Mouse (Mus musculus): ENCODE results near the gene Dnah6. TPM values are rescaled to one million over a fixed set of nuclear protein-coding genes. Genes with fewer than 3 reads are reported as not detected.
A peak's percentile ranks its signal among the peaks of the same experiment; 100 is the strongest.

Gene Dnah6
- total RNA-seq, 2 experiments from 2014 or later: 0.41 to 0.58 TPM

- no peak overlapping the region for H3K4me3 ChIP-seq
- intact Hi-C loops (cut with DNase I): no loop called here
- DNase-seq (ENCODE audit: extremely low spot score in 1 of 2, low spot score in 2 of 2): no peak
- no peak overlapping the region for H3K27ac ChIP-seq
- no peak for TF ChIP-seq CTCF (IDR thresholded peaks at IDR 0.05)
Measured at GRCm38 (mm10) chr6:73012931-73013330, 208.5 kb downstream of the Dnah6 start.

GRCm38 (mm10) chr6:73011827-73012226 lies 209.6 kb downstream of the Dnah6 start:
- no peak overlapping the region for H3K4me3 ChIP-seq
- H3K27ac ChIP-seq: no peak overlapping the region
- no peak for DNase-seq (ENCODE audit: extremely low spot score in 1 of 2, low spot score in 2 of 2)
- no peak for TF ChIP-seq CTCF (IDR thresholded peaks at IDR 0.05)
- intact Hi-C loops (cut with DNase I): no loop called here

- no peak overlapping the region for H3K4me3 ChIP-seq
- intact Hi-C loops (cut with DNase I): loop anchor here (1.0 kb wide), 1 partner anchor 70 kb away; no protein-coding TSS in a partner anchor
- H3K27ac ChIP-seq: no peak overlapping the region
Measured at GRCm38 (mm10) chr6:73010073-73010472, 211.4 kb downstream of the Dnah6 start.

GRCm38 (mm10) chr6:73003601-73004000 lies 217.8 kb downstream of the Dnah6 start:
- no peak for DNase-seq (ENCODE audit: extremely low spot score in 1 of 2, low spot score in 2 of 2)
- Histone ChIP-seq H3K4me3 (no peak overlapping the region), H3K27ac (no peak overlapping the region)
- intact Hi-C loops (cut with DNase I): no loop called here
- TF ChIP-seq CTCF (IDR thresholded peaks at IDR 0.05): no peak

More at GRCm38 (mm10) chr6:73010073-73010472, 211.4 kb downstream of the Dnah6 start:
- peak; percentile 72 for TF ChIP-seq CTCF (IDR thresholded peaks at IDR 0.05)
- DNase-seq (ENCODE audit: extremely low spot score in 1 of 2, low spot score in 2 of 2): peak; percentile 39 to 61

- intact Hi-C loops (cut with DNase I): no loop called here
- no peak for TF ChIP-seq CTCF (IDR thresholded peaks at IDR 0.05)
- Histone ChIP-seq H3K4me3 (no peak overlapping the region), H3K27ac (no peak overlapping the region)
- DNase-seq (ENCODE audit: extremely low spot score in 1 of 2, low spot score in 2 of 2): no peak
Measured at GRCm38 (mm10) chr6:73002391-73002790, 219.1 kb downstream of the Dnah6 start.

GRCm38 (mm10) chr6:72998809-72999208 lies 222.6 kb downstream of the Dnah6 start:
- DNase-seq (ENCODE audit: extremely low spot score in 1 of 2, low spot score in 2 of 2): no peak
- Histone ChIP-seq H3K27ac (no peak overlapping the region), H3K4me3 (no peak overlapping the region)
- intact Hi-C loops (cut with DNase I): no loop called here
- TF ChIP-seq CTCF (IDR thresholded peaks at IDR 0.05): no peak

GRCm38 (mm10) chr6:72993688-72994082 lies 227.8 kb downstream of the Dnah6 start:
- no peak for TF ChIP-seq CTCF (IDR thresholded peaks at IDR 0.05)
- intact Hi-C loops (cut with DNase I): no loop called here
- DNase-seq (ENCODE audit: extremely low spot score in 1 of 2, low spot score in 2 of 2): no peak
- H3K4me3 ChIP-seq: no peak overlapping the region
- no peak overlapping the region for H3K27ac ChIP-seq

GRCm38 (mm10) chr6:72993054-72993687 lies 228.3 kb downstream of the Dnah6 start:
- intact Hi-C loops (cut with DNase I): no loop called here
- no peak overlapping the region for H3K4me3 ChIP-seq
- TF ChIP-seq CTCF (IDR thresholded peaks at IDR 0.05): no peak
- no peak for DNase-seq (ENCODE audit: extremely low spot score in 1 of 2, low spot score in 2 of 2)
- H3K27ac ChIP-seq: no peak overlapping the region

- H3K27ac ChIP-seq: no peak overlapping the region
- H3K4me3 ChIP-seq: no peak overlapping the region
- intact Hi-C loops (cut with DNase I): no loop called here
- no peak for DNase-seq (ENCODE audit: extremely low spot score in 1 of 2, low spot score in 2 of 2)
- TF ChIP-seq CTCF (IDR thresholded peaks at IDR 0.05): no peak
Measured at GRCm38 (mm10) chr6:72990206-72990605, 231.2 kb downstream of the Dnah6 start.

- no peak for DNase-seq (ENCODE audit: extremely low spot score in 1 of 2, low spot score in 2 of 2)
- no peak for TF ChIP-seq CTCF (IDR thresholded peaks at IDR 0.05)
- H3K4me3 ChIP-seq: no peak overlapping the region
- no peak overlapping the region for H3K27ac ChIP-seq
- intact Hi-C loops (cut with DNase I): no loop called here
Measured at GRCm38 (mm10) chr6:72989028-72989736, 232.3 kb downstream of the Dnah6 start.

- H3K27ac ChIP-seq: no peak overlapping the region
- no peak overlapping the region for H3K4me3 ChIP-seq
- intact Hi-C loops (cut with DNase I): no loop called here
- no peak for TF ChIP-seq CTCF (IDR thresholded peaks at IDR 0.05)
- DNase-seq (ENCODE audit: extremely low spot score in 1 of 2, low spot score in 2 of 2): no peak
Measured at GRCm38 (mm10) chr6:72982506-72982905, 238.9 kb downstream of the Dnah6 start.

- Histone ChIP-seq H3K27ac (no peak overlapping the region; the same call in 1 of the 2 replicates), H3K4me3 (no peak overlapping the region)
- TF ChIP-seq CTCF (IDR thresholded peaks at IDR 0.05): no peak
- intact Hi-C loops (cut with DNase I): no loop called here
- DNase-seq (ENCODE audit: extremely low spot score in 1 of 2, low spot score in 2 of 2): no peak
Measured at GRCm38 (mm10) chr6:72981851-72982250, 239.6 kb downstream of the Dnah6 start.
